Mouse (Mus musculus) ovary, postnatal 36 days (tissue): ENCODE results near the gene Ms4a6c.
"Not testable (repeated sequence)": the region's sequence is repeated elsewhere in the genome, so short reads cannot be mapped to it uniquely, and the experiment has no call there.

Experiments
- DNase-seq: peaks from one replicate; pipeline ENCODE4 v3.0.0; 2022; ENCODE audit warnings: low spot score, mixed read lengths

Ms4a6c gene

DNA sequence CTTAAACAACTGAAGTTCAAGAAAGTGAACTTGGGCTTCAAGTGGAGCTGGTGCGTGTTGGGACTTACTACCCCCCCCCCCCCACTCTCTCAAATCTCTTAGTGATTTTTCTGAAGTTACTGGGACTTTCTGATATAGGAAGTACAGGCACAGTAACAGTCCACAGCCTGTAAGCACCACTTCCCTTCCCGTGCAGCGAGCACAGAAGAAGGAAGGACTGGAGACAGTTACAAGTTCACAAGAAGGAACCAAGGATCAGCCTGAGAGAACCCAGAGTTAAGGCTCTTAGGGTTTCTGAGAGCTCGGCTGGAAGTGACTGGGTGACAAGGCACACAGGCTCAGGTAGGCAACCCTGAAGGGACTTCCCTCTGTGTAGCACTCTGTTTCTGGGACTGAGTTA, at the start of gene Ms4a6c:
TSS of gene Ms4a6c (plus strand) at position 152 of the 400 bp plus-strand sequence.
- not testable (repeated sequence) for DNase-seq

DNA sequence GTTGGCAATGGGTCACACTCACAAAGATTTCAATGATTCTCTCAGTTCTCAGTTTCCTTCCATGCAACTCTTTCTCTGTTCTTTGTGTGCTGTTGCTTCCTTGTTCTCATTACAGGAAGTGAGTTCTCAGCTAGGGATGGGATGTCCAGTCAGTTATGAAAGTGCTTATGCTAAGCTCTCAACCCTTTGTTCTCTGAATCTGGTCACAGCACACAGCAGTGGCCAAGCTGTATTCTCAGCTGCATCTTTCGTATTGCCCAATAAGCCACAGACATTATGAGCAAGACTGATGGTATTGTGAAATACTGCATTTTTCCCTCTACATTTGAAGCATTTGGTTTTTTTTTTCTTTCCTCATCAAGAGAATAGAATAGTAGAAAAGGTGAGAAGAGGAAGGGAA, 38.0 kb upstream of the Ms4a6c start:
- not testable (repeated sequence) for DNase-seq

DNA sequence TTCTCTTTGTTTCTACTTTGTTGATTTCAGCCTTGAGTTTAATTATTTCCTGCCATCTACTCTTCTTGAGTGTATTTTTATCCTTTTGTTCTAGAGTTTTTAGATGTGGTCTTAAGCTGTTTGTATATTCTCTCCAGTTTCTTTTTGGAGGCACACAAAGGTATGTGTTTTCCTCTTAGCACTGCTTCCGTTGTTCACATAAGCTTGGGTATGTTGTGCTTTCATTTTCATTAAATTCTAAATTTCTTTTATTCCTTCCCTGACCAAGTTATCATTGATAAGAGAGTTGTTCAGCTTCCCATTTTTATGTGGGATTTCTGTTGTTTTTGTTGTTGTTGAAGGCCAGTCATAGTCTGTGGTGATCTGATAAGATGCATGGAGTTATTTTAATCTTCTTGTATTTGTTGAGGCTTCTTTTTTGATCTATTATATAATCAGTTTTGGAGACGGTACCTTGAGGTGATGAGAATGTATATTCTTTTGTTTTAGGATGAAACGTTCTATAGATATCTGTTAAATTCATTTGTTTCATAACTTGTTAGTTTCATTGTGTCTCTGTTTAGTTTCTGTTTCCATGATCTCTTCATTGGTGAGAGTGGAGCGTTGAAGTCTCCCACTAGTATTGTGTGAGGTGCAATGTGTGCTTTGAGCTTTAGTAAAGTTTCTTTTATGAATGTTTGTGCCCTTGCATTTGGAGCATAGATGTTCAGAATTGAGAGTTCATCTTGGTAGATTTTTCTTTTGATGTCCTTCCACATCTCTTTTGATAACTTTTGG, 33.9 kb upstream of the Ms4a6c start:
- no peak for DNase-seq

DNA sequence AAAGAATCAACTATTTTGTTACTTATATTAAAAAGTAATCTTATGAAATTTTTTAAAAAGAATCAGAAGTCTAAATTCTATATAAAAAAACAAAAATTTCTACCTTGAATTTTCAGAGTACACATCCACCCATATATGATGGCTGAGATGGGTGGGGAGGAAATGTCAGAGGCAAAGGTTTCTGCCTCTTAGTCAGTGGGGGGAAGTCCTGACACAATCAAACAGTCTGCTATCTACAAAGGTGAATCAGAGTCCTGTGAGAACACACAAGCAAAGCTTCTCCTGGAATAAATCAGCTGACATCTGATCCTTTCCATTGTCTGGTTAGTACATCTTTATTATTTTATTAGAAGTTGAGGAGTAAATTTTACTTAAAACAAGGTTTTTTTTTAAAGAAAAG, 25.8 kb upstream of the Ms4a6c start, which contains the start of gene Ms4a4b:
TSS of gene Ms4a4b (plus strand) at position 216 of the 400 bp plus-strand sequence.
- DNase-seq: no peak

DNA sequence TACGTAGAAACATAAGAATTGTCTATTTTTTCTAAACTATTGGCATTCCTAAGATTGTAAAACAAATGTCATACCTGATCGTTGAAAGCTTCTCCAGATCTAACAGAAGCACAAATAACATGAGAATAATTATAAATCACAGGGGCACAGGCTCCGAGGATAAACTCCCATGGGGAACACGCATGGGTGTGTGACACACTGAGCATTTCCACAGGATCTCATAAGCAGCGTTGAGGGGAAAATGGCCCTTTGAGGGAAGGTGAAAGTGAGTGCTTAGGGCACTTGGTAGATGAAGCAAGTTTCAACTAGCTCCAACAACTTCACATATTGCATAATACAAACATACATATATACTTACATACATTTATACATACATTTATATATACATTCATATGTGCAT, 25.2 kb upstream of the Ms4a6c start:
- no peak for DNase-seq

DNA sequence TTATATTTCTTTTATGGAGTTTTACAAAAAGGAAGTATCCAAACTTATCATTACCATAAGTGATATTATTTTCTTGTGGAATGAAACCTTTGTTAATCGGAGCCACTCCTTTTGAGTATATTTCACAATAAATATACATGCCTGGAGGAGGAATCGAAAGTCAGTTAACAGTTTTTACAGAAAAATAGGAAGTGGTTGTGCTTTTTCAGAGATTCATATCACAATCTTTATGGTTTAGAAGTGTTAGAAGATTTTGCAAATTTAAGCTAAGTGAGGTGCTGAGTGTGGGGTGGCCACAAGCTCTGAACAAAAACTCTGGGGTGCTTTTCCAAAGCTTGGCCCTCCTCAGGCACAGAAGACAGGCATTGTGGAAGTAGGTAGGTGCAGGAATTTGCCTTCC, 21.9 kb upstream of the Ms4a6c start:
- DNase-seq: no peak

DNA sequence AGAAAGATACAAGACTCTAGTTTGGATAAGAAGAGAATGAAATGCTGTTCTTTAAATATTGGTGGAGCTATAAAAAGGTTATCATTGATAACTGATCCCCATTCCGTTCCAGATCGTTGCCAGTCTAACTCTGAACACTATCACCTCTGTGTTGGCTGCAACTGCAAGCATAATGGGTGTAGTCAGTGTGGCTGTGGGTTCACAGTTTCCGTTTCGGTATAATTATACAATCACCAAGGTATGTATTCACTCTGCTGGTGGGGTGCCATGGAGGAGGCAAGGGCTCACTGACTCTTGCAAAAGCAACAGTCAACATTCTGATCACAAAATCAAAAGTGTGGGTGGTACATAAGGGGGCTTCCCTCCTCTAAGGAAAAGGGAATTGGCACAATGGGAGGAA, 10.1 kb upstream of the Ms4a6c start:
- not testable (repeated sequence) for DNase-seq

DNA sequence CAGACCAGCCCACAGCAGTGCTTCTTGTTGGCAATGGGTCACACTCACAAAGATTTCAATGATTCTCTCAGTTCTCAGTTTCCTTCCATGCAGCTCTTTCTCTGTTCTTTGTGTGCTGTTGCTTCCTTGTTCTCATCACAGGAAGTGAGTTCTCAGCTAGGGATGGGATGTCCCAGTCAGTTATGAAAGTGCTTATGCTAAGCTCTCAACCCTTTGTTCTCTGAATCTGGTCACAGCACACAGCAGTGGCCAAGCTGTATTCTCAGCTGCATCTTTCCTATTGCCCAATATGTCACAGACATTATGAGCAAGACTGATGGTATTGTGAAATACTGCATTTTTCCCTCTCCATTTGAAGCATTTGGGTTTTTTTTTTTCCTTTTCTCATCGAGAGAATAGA, 4.4 kb upstream of the Ms4a6c start:
- not testable (repeated sequence) for DNase-seq

DNA sequence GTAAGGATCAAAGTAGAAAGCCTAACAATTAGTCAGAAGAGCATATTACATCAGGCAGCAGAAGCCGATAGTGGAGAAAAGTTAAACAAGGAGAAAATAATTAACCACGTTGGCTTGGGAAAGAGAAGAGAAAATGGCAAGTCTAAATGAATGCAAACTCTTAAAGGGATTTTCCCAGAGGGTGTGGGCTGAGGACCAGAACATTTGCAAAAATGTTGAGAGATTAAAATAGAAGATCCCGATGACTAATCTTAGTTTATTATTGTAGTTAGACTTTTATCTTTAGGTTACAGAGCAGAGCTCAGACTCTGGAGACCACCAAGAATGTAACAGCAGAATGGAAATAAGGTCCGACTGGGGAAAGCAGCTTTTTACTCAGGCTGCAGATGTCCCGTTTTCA, 2.7 kb upstream of the Ms4a6c start:
- DNase-seq: no peak

DNA sequence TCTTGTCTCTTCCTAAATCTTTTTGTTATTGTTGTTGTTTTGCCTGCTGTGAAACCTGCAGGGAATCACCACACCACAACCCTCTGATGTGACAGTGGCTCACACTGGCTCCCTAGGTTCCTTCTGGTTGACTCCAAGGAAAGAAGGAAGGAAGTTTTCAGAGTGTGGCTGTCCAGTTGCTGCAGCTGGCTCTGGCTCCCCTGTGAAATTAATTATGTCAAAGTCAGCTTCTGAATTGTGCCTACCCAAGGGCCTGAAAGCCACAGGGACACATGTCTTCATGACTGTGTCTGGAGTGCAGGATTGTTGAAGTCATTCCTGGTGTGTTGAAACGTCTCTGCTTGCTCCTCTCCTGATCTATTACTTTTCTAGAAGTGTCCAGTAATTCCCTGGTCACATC, 805 bp upstream of the Ms4a6c start:
- not testable (repeated sequence) for DNase-seq

DNA sequence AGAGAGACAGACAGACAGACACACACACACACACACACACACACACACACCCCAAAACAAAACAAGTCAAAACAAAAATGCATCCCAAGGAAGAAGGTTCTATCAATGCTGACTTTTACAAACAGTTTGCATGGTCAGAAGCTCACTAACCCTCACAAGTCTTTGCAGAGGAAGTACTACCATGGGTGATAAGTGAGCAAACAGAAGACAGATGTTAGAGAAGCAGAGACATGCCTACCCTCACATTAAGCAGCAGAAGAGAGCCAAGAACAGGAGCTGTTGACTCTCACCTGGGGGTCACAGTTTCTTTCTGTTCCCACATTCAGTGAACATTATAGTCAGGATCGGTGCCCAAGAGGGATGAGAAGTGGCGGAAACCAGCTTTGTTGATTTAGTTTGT, 10.5 kb downstream of the Ms4a6c start:
- no peak for DNase-seq

DNA sequence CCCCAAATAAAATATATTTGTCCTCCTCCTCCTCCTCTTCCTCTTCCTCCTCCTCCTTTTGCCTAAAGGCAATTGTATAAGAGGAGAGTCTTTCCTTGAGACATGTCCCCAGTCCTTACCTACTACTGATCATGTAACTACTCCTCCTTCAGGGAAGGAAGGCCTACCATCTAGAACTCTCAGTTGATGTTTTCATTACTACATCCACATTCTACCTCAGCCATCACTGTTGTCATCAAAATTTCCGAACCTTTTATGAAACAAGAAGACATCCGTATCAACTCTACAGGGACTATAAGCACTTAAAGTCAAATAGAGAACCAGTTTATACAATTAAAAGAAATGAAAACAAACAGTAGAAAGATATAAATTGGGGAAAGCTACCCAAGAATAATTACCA, 13.5 kb downstream of the Ms4a6c start:
- DNase-seq: no peak

DNA sequence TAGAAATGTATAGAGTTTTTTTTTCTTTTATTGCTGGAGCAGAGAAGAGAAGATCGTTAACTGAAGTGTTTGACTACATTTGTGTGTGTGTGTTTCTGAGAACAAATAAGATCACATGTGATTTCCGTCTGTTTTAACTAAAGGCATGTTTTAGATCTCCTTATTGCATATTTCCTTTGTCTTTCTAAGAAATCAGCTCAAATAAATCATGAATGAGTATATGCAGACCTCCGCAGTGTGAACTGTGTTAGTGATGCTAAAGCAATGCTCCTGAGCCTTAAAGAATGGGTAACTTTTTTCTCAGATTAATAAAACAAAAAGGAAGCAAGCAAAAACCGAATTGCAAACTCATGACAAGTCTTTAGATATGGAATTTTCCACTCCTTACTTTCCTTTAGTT, 14.8 kb downstream of the Ms4a6c start:
- DNase-seq: no peak

DNA sequence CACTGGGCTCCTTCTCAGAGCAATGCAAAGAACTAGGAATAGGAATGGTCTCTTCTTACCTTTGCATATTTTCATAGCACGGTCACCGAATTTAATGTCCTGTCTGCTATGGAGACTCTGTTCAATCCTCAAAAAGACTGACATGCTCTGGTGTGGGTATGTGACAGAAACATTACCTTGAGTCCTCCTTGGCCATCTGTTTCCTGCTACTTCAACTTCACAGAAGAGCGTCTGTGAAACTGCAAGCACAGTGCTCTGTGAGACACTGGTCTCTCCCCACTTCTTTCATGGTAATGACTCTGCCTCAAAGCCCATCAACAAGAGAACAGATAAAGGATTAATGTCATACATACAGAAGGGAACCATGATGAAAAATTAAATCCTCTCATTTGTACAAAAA, 15.2 kb downstream of the Ms4a6c start:
- no peak for DNase-seq

DNA sequence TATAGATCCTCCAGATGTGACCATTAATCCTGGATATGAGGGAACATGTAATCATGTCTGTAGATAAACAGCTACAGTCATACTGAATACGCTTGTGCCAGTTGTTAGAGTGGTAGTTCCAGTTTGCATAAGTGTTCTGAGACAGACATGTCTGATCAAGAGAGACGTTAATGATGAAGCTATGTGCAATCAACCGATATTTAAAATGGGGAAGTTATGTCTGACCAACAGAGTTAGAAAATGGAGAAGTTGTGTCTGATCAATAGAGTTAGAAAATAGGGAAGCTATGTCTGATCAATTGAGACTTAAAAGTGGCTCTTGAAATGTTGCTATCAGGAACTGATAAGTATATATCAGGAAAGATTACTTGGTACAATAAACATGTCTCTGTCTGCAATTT, 16.1 kb downstream of the Ms4a6c start:
- DNase-seq: no peak

DNA sequence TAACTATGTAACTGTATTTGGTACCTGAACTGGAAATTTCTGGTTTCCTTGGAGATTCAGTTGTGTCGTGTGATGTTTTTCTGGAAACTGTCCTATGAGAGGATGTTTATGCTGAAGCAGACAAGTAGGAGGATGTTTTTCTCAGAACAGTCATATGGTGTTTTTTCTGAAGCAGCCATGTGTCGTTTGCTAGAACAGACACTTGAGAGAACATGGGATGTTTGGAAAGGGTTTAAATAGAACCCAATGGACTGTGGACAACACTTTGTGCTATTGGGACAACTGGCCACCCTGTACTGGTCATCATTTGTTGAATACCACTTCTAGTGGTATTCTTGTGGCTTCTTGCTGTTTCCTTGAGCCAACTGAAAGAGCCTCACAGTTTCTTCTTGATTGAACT, 16.6 kb downstream of the Ms4a6c start, which contains the start of gene Gm8369:
TSS of gene Gm8369 (plus strand) at position 193 of the 400 bp plus-strand sequence.
- no peak for DNase-seq

DNA sequence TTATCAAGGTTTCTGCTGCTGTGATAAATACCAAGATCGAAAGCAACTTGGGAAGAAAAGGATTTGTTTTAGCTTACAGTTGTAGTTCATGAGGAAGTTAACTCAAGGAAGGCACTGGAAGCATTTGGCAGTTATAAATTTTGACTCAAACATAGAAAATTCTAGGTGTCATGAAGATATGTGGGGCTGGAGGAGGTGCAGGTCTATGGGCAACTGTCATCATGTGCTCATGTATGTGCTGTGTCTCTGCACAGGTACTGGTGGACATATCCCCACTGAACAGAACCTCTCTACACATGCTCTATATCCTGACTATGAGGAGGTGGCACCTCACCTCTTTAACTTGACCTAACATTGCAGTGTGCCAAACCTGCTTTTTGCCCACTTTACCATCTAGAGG, 17.4 kb downstream of the Ms4a6c start:
- no peak for DNase-seq

DNA sequence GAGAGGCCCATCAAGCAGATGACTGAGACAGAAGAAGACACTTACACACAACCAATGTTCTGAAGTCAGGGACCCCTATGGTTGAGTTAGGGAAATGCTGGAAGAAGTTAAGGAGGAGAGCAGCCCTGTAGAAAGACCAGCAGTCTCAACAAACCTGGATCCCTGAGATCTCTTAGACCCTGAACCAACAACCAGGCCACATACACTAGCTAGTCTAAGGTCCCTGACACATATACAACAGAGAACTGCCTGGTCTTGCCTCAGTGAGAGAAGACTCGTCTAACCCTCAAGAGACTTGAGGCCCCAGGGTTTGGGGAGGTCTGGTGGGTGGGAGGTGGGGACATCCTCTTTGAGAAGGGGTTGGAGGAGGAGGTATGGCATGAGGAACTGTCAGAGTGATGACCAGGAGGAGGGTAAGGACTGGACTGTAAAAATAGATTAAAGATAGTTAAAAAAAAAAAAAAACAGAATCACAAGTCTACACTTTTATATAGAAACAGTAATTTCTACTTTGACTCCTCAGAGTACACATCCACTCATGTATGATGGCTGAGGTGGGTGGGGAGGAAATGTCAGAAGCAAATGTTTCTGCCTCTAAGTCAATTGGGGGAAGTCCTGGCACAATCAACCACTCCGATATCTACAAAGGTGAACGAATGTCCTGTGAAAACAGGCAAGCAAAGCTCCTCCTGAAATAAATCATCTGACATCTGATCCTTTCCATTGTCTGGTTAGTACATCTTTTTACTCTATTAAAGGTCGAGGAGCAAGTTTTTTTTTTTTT, 22.4 kb downstream of the Ms4a6c start:
- DNase-seq: no peak

DNA sequence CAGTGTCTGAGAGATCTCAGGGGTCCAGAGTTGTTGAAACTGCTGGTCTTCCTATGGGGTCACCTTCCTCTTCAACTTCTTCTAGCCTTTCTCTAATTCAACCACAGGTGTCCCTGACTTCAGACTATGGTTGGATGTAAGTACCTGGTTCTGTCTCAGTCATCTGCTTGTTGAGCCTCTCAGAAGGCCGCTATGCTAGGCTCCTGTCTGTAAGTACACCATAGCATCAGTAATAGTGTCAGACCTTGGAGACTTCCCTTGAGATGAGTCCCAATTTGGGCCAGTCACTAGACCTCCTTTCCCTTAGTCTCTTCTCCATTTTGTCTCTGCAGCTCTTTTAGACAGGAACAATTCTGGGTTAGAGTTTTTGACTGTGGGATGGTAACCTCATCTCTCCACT, 23.5 kb downstream of the Ms4a6c start:
- DNase-seq: no peak

DNA sequence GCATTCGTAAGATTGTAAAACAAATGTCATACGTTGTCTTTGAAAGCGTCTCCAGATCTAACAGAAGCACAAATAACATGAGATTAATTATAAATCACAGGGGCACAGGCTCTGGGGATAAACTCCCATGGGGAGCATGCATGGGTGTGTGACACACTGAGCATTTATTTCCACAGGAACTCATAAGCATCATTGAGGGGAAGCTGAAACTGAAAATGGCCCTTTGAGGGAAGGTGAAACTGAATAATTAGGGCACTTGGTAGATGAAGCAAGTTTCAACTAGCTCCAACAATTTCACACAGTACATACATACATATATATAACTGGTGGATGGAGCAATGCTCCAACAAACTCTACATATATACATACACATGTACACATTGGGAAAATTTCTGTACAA, 25.4 kb downstream of the Ms4a6c start:
- DNase-seq: no peak

DNA sequence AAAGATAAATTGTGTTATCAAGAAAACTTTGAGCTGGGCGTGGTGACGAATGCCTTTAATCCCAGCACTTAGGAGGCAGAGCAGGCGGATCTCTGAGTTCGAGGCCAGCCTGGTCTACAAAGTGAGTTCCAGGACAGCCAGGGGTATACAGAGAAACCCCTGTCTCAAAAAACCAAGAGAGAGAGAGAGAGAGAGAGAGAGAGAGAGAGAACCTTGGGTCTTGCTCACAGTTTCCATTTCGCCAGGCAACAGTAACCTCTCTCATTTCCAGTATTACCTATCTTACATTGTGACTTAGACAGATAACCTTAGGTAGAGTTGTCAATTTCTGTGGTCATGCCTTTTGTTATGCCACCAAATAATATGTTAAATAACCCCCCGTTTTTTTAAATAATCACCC, 27.2 kb downstream of the Ms4a6c start:
- DNase-seq: no peak

DNA sequence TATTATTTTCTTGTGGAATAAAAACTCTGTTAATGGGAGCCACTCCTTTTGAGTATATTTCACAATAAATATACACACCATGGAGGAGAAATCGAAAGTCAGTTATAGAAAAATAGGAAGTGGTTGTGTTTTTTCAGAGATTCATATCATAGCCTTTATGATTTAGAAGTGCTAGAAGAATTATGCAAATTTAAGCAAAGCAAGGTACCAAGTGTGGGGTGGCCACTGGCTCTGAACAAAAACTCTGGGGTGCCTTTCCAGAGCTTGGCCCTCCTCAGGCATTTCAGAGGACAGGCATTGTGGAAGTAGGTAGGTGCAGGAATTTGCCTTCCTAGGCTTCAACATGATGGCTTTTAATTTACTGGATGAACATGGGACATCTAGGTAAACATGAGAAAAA, 28.1 kb downstream of the Ms4a6c start:
- not testable (repeated sequence) for DNase-seq

DNA sequence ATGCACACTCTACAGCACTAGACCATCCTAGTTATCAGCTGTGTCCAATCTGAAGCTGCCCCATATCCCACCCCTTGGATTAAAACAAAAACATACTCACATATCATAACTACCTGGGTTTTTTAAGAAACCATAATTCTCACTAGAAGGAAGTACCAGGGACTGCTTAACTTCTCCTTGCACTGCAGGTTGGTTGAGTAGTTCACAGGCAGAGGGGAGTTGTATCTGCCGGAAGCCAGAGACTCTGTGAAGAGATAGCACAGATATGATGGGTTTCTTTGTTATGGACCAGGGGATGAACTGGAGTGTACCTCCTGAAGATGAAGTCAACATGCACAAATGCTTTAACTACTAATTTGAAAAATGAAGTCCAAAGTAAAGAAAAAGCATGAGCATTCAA, 31.6 kb downstream of the Ms4a6c start:
- DNase-seq: no peak
